Mouse (Mus musculus): Measurements from ENCODE around the gene Hydin.
"Not testable (repeated sequence)": the region's sequence is repeated elsewhere in the genome, so short reads cannot be mapped to it uniquely, and the experiment has no call there.

The Hydin gene

GRCm38 (mm10) chr8:110525229-110525628, 258.5 kb downstream of the Hydin start:
- CTCF ChIA-PET, result interaction anchor here in 2 of 4 experiments (0.7 to 1.1 kb wide), 4 partner anchors 36 to 522 kb away, joined by 3 to 6 read pairs (median 4); no protein-coding TSS in a partner anchor

GRCm38 (mm10) chr8:110530008-110530762, 263.4 kb downstream of the Hydin start:
- CTCF ChIA-PET, result interaction anchor here in 2 of 4 experiments (0.6 to 1.4 kb wide), 6 partner anchors 10 to 1563 kb away, joined by 3 to 6 read pairs (median 4); partner anchors contain the start of gene St3gal2 (in 1 of the 2)
- POLR2A ChIA-PET, result interaction anchor here (0.5 to 11.2 kb wide), 14 partner anchors 8 to 1021 kb away, joined by 3 to 170 read pairs (median 6); partner anchors contain the start of gene Vac14 (in 1 of the 4)

More at GRCm38 (mm10) chr8:110525229-110525628, 258.5 kb downstream of the Hydin start:
- POLR2A ChIA-PET, result interaction anchor here (0.6 to 11.2 kb wide), 9 partner anchors 13 to 515 kb away, joined by 3 to 170 read pairs (median 3); no protein-coding TSS in a partner anchor

GRCm38 (mm10) chr8:110533781-110534180, 267.0 kb downstream of the Hydin start:
- ChIA-PET POLR2A (interaction anchor here (0.5 to 5.4 kb wide), 11 partner anchors 11 to 84 kb away, joined by 3 to 90 read pairs (median 4); partner anchors contain the start of gene Vac14 (in 1 of the 4)), CTCF (interaction anchor here in 2 of 4 experiments (0.5 to 1.0 kb wide), 2 partner anchors 11 to 18 kb away, joined by 3 to 4 read pairs; no protein-coding TSS in a partner anchor)

- POLR2A ChIA-PET, result interaction anchor here in 3 of 4 experiments (1.0 to 5.6 kb wide), 5 partner anchors 9 to 27 kb away, joined by 3 to 47 read pairs (median 9); no protein-coding TSS in a partner anchor
- CTCF ChIA-PET, result no interaction called here
These were observed 271.1 kb downstream of the Hydin start for GRCm38 (mm10) chr8:110537849-110538248.

GRCm38 (mm10) chr8:110550343-110550742, 283.6 kb downstream of the Hydin start:
- CTCF ChIA-PET, result interaction anchor here (0.6 to 1.9 kb wide), 23 partner anchors 11 to 1730 kb away, joined by 3 to 19 read pairs (median 4); partner anchors contain the start of gene Vac14 (in 1 of the 4)
- POLR2A ChIA-PET, result interaction anchor here (0.6 to 2.3 kb wide), 9 partner anchors 11 to 63 kb away, joined by 3 to 12 read pairs (median 5); no protein-coding TSS in a partner anchor

- POLR2A ChIA-PET, result not testable (repeated sequence)
- CTCF ChIA-PET, result interaction anchor here in 1 of 4 experiments (0.6 kb wide), 1 partner anchor 18 kb away, joined by 3 read pairs; no protein-coding TSS in a partner anchor
These were observed 285.3 kb downstream of the Hydin start for GRCm38 (mm10) chr8:110552111-110552510.

- POLR2A ChIA-PET, result interaction anchor here in 2 of 4 experiments (0.6 to 2.6 kb wide), 7 partner anchors 10 to 71 kb away, joined by 3 to 9 read pairs (median 5); partner anchors contain the start of gene Vac14 (in 1 of the 2)
These were observed 325.9 kb downstream of the Hydin start for GRCm38 (mm10) chr8:110592641-110593040.

GRCm38 (mm10) chr8:110594164-110594563, 327.4 kb downstream of the Hydin start:
- CTCF ChIA-PET, result interaction anchor here in 1 of 4 experiments (1.0 to 1.2 kb wide), 2 partner anchors 11 kb away, joined by 4 read pairs; no protein-coding TSS in a partner anchor
- POLR2A ChIA-PET, result interaction anchor here in 1 of 4 experiments (1.0 to 1.1 kb wide), 2 partner anchors 22 to 24 kb away, joined by 3 read pairs; partner anchors contain the start of gene Vac14

More at GRCm38 (mm10) chr8:110592641-110593040, 325.9 kb downstream of the Hydin start:
- CTCF ChIA-PET, result interaction anchor here in 1 of 4 experiments (0.7 to 1.2 kb wide), 2 partner anchors 13 to 37 kb away, joined by 3 to 4 read pairs; no protein-coding TSS in a partner anchor

GRCm38 (mm10) chr8:110604556-110604955, 337.8 kb downstream of the Hydin start:
- ChIA-PET CTCF (interaction anchor here (0.6 to 2.5 kb wide), 34 partner anchors 10 to 958 kb away, joined by 3 to 20 read pairs (median 3); partner anchors contain the start of genes Vac14 (in 2 of the 4) and Rfwd3 (in 1 of the 4)), POLR2A (interaction anchor here (0.7 to 4.8 kb wide), 16 partner anchors 9 to 387 kb away, joined by 3 to 73 read pairs (median 6); partner anchors contain the start of gene Vac14 (in 4 of the 4))

- POLR2A ChIA-PET, result interaction anchor here (0.6 to 4.8 kb wide), 26 partner anchors 8 to 388 kb away, joined by 3 to 73 read pairs (median 4); partner anchors contain the start of gene Vac14 (in 4 of the 4)
- CTCF ChIA-PET, result interaction anchor here (0.6 to 2.5 kb wide), 22 partner anchors 12 to 1321 kb away, joined by 3 to 20 read pairs (median 4); partner anchors contain the start of gene Vac14 (in 1 of the 4)
These were observed 338.7 kb downstream of the Hydin start for GRCm38 (mm10) chr8:110605401-110606015.

- POLR2A ChIA-PET, result interaction anchor here in 3 of 4 experiments (0.5 to 1.8 kb wide), 5 partner anchors 16 to 231 kb away, joined by 3 to 7 read pairs (median 3); no protein-coding TSS in a partner anchor
- CTCF ChIA-PET, result interaction anchor here in 1 of 4 experiments (1.8 kb wide), 1 partner anchor 13 kb away, joined by 4 read pairs; no protein-coding TSS in a partner anchor
These were observed 349.0 kb downstream of the Hydin start for GRCm38 (mm10) chr8:110615730-110616129.

GRCm38 (mm10) chr8:110617801-110618358, 351.1 kb downstream of the Hydin start:
- ChIA-PET POLR2A (interaction anchor here (0.7 to 6.2 kb wide), 41 partner anchors 10 to 438 kb away, joined by 3 to 113 read pairs (median 5); partner anchors contain the start of genes Cog4 (in 1 of the 4), Exosc6 (in 1 of the 4) and Sf3b3 (in 1 of the 4)), CTCF (interaction anchor here in 3 of 4 experiments (0.5 to 2.9 kb wide), 8 partner anchors 9 to 350 kb away, joined by 3 to 44 read pairs (median 4); no protein-coding TSS in a partner anchor)

GRCm38 (mm10) chr8:110618391-110619207, 351.8 kb downstream of the Hydin start, which contains the start of gene Vac14:
Vac14 (plus strand) TSS chr8:110618585.
- ChIA-PET POLR2A (interaction anchor here (0.5 to 6.2 kb wide), 61 partner anchors 10 to 699 kb away, joined by 3 to 113 read pairs (median 4); partner anchors contain the start of genes Cog4 (in 1 of the 4), Exosc6 (in 1 of the 4), Mtss1l (in 1 of the 4) and Sf3b3 (in 1 of the 4)), CTCF (interaction anchor here (0.5 to 2.9 kb wide), 14 partner anchors 9 to 451 kb away, joined by 3 to 44 read pairs (median 4); partner anchors contain the start of gene Calb2 (in 1 of the 4))

- CTCF ChIA-PET, result interaction anchor here (0.6 to 2.9 kb wide), 13 partner anchors 8 to 518 kb away, joined by 3 to 44 read pairs (median 4); partner anchors contain the start of genes Calb2 (in 1 of the 4) and Gm21964 (in 1 of the 4)
- POLR2A ChIA-PET, result interaction anchor here (0.5 to 6.2 kb wide), 47 partner anchors 9 to 699 kb away, joined by 3 to 113 read pairs (median 4); partner anchors contain the start of genes Cog4 (in 1 of the 4), Exosc6 (in 1 of the 4), Mtss1l (in 1 of the 4) and Sf3b3 (in 1 of the 4)
These were observed 352.4 kb downstream of the Hydin start for GRCm38 (mm10) chr8:110619208-110619574.

GRCm38 (mm10) chr8:110619919-110620318, 353.1 kb downstream of the Hydin start:
- ChIA-PET CTCF (interaction anchor here (0.6 to 2.9 kb wide), 10 partner anchors 9 to 519 kb away, joined by 3 to 44 read pairs (median 4); partner anchors contain the start of gene Gm21964 (in 1 of the 4)), POLR2A (interaction anchor here (1.1 to 6.2 kb wide), 11 partner anchors 8 to 120 kb away, joined by 3 to 113 read pairs (median 11); no protein-coding TSS in a partner anchor)

Measured in embryonic stem cell, embryonic (primary cell).